Mouse (Mus musculus): ENCODE measurements around the gene Apoc2.

The Apoc2 gene

GRCm38 (mm10) chr7:19678901-19679300 is 1.2 kb upstream of the Apoc2 start:
- DNase-seq (ENCODE audit: low spot score in 2 of 2) = no peak

GRCm38 (mm10) chr7:19676662-19677061 is 1.1 kb downstream of the Apoc2 start:
- no peak for DNase-seq (ENCODE audit: low spot score in 2 of 2)

- no peak for DNase-seq (ENCODE audit: low spot score in 2 of 2)
Measured at GRCm38 (mm10) chr7:19675824-19676223, 1.9 kb downstream of the Apoc2 start.

GRCm38 (mm10) chr7:19673083-19673699 is 4.5 kb downstream of the Apoc2 start:
- no peak for DNase-seq (ENCODE audit: low spot score in 2 of 2)

GRCm38 (mm10) chr7:19671511-19671910 is 6.2 kb downstream of the Apoc2 start:
- DNase-seq (ENCODE audit: low spot score in 2 of 2) = no peak

GRCm38 (mm10) chr7:19668947-19669721 is 8.6 kb downstream of the Apoc2 start:
- DNase-seq (ENCODE audit: low spot score in 2 of 2) = peak; percentile 88 to 91

- DNase-seq (ENCODE audit: low spot score in 2 of 2) = no peak
Measured at GRCm38 (mm10) chr7:19667434-19667833, 10.3 kb downstream of the Apoc2 start.

GRCm38 (mm10) chr7:19666750-19667149 is 11.0 kb downstream of the Apoc2 start:
- no peak for DNase-seq (ENCODE audit: low spot score in 2 of 2)

GRCm38 (mm10) chr7:19664955-19665841 is 12.5 kb downstream of the Apoc2 start, which contains the start of gene Clptm1:
Gene Clptm1 (minus strand): TSS chr7:19665033.
- peak; percentile 93 to 95 for DNase-seq (ENCODE audit: low spot score in 2 of 2)

- no peak for DNase-seq (ENCODE audit: low spot score in 2 of 2)
Measured at GRCm38 (mm10) chr7:19664455-19664954, 13.2 kb downstream of the Apoc2 start.

GRCm38 (mm10) chr7:19663940-19664339 is 13.8 kb downstream of the Apoc2 start:
- DNase-seq (ENCODE audit: low spot score in 2 of 2) = no peak

- DNase-seq (ENCODE audit: low spot score in 2 of 2) = no peak
Measured at GRCm38 (mm10) chr7:19652614-19653013, 25.1 kb downstream of the Apoc2 start.

GRCm38 (mm10) chr7:19651063-19651786 is 26.5 kb downstream of the Apoc2 start:
- no peak for DNase-seq (ENCODE audit: low spot score in 2 of 2)

GRCm38 (mm10) chr7:19641223-19641622 is 36.5 kb downstream of the Apoc2 start:
- DNase-seq (ENCODE audit: low spot score in 2 of 2) = peak in 1 of 2 experiments; percentile 71

- DNase-seq (ENCODE audit: low spot score in 2 of 2) = no peak
Measured at GRCm38 (mm10) chr7:19635074-19635827, 42.5 kb downstream of the Apoc2 start.

- DNase-seq (ENCODE audit: low spot score in 2 of 2) = no peak
Measured at GRCm38 (mm10) chr7:19634591-19634990, 43.1 kb downstream of the Apoc2 start.

GRCm38 (mm10) chr7:19633855-19634254 is 43.9 kb downstream of the Apoc2 start:
- DNase-seq (ENCODE audit: low spot score in 2 of 2) = no peak

GRCm38 (mm10) chr7:19633197-19633596 is 44.5 kb downstream of the Apoc2 start:
- DNase-seq (ENCODE audit: low spot score in 2 of 2) = no peak

GRCm38 (mm10) chr7:19632720-19633119 is 45.0 kb downstream of the Apoc2 start:
- no peak for DNase-seq (ENCODE audit: low spot score in 2 of 2)

- DNase-seq (ENCODE audit: low spot score in 2 of 2) = no peak
Measured at GRCm38 (mm10) chr7:19632275-19632674, 45.5 kb downstream of the Apoc2 start.

GRCm38 (mm10) chr7:19629361-19629734 is 48.4 kb downstream of the Apoc2 start, which contains the start of gene Relb:
Gene Relb (minus strand): TSS chr7:19629438.
- DNase-seq (ENCODE audit: low spot score in 2 of 2) = peak; percentile 79 to 80
